Mouse (Mus musculus): Measurements from ENCODE around the gene Lipc. TPM values are rescaled to one million over a fixed set of nuclear protein-coding genes. Genes with fewer than 3 reads are reported as not detected.

Lipc gene
- polyA plus RNA-seq, 1 experiment from 2014 or later = 0.19 TPM

DNA sequence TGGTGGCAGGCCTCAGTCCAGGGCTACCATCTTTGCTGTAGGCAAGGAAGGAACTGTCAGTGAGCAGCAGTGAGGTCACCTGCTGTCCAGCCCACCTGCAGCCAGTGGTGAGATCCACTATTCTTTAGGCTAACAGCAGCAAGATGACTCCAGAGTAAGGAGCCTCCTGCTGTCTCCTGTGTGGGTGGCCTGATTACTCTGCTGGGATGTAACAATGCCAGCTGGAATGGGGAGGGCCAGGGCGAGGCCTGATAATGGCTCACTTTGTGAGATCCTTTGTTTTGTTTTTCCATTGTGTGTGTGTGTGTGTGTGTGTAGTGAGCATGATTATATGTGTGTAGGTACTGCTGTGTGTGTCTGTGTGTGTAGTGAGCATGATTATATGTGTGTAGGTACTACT is 134.6 kb downstream of the Lipc start:
- no peak for ATAC-seq (ENCODE audit: insufficient number of reproducible peaks, insufficient read depth, low FRiP score, low read depth)

DNA sequence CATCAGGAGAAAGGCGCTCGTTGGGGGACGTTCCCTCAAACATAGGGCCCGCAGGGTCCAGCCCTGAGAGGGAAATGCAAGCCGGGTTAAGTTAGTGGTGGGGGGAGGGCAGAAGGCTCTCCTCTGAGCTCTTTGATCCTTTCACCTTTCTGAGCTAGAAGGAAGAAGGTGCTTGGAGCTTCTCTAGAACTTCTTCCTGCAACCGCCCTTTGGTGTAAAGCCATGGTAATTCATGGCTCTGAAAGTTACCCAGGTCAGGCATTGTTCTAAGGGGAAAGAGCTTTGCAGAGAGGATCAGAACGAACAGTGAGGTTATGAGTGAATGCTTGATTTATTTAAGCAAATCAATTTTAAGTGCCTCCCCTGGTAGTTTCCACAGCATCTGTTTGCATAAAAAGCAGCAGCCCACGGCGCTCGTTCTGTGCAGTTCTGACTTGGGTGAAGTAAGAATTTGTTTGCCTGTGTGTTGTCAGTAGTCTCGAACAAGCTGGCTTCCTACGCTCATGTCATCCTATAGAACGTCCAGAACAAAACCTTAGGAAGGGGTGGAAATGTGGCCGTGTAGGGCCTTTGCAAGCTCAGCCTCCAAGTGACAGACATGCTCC is 135.2 kb downstream of the Lipc start:
- Histone ChIP-seq H3K9ac (ENCODE audit: low read length) (no peak overlapping the region), H3K4me3 (ENCODE audit: control insufficient read depth in 1 of 2, insufficient read depth in 1 of 2, low read depth in 1 of 2, low read length in 2 of 2) (no peak overlapping the region), H3K36me3 (ENCODE audit: control insufficient read depth, insufficient read depth, low read length) (no peaks in the 10 kb centered on the region), H3K4me2 (ENCODE audit: low read length) (no peak overlapping the region), H3K27ac (replicated peaks in 1 of 2; ENCODE audit: control insufficient read depth in 1 of 2, insufficient read depth in 1 of 2, low read depth in 2 of 2, low read length in 2 of 2) (no peak overlapping the region), H3K4me1 (ENCODE audit: control insufficient read depth in 2 of 2, insufficient read depth in 2 of 2, low read length in 2 of 2) (peaks cover 11 to 23% of the 10 kb centered on the region in 2 experiments), H3K27me3 (ENCODE audit: control insufficient read depth, insufficient read depth, low read length) (no peaks in the 10 kb centered on the region), H3K9me3 (ENCODE audit: control insufficient read depth, low read length) (no peaks in the 10 kb centered on the region)
- ATAC-seq (ENCODE audit: insufficient number of reproducible peaks, insufficient read depth, low FRiP score, low read depth) = no peak
- WGBS = 77% methylated on average over 14 of the region's 14 CpGs

More for the DNA sequence above, 134.6 kb downstream of the Lipc start:
- H3K27ac ChIP-seq (replicated peaks in 1 of 2; ENCODE audit: control insufficient read depth in 1 of 2, insufficient read depth in 1 of 2, low read depth in 2 of 2, low read length in 2 of 2) = no peak overlapping the region
- no peaks in the 10 kb centered on the region for H3K36me3 ChIP-seq (ENCODE audit: control insufficient read depth, insufficient read depth, low read length)
- no peak overlapping the region for H3K4me3 ChIP-seq (ENCODE audit: control insufficient read depth in 1 of 2, insufficient read depth in 1 of 2, low read depth in 1 of 2, low read length in 2 of 2)
- 79% methylated on average over 1 of the region's 1 CpGs for WGBS
- no peak overlapping the region for H3K4me2 ChIP-seq (ENCODE audit: low read length)
- H3K9ac ChIP-seq (ENCODE audit: low read length) = no peak overlapping the region
- H3K27me3 ChIP-seq (ENCODE audit: control insufficient read depth, insufficient read depth, low read length) = no peaks in the 10 kb centered on the region
- H3K9me3 ChIP-seq (ENCODE audit: control insufficient read depth, low read length) = no peaks in the 10 kb centered on the region
- peaks cover 10 to 17% of the 10 kb centered on the region in 2 experiments for H3K4me1 ChIP-seq (ENCODE audit: control insufficient read depth in 2 of 2, insufficient read depth in 2 of 2, low read length in 2 of 2)

DNA sequence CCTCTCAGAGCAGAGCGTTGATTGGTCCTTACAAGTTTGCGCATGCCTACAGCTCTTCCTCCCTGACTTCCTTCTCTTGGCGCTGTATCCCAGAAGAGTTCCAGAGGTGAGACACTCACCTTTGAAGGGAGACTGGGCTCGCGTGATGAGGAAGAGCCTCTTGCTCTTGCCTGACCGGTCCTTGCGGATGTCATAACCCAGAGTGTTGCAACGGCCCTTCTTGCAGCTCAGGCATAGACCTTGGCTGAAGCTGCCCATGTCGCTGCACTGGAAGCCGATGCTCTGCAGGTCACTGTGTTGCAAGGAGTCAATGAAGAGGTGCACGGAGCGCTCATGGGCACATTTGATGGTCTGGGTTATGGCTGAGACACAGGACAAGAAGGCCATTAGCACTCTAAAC is 139.5 kb downstream of the Lipc start:
- 91% methylated on average over 12 of the region's 12 CpGs for WGBS
- H3K4me1 ChIP-seq (ENCODE audit: control insufficient read depth in 2 of 2, insufficient read depth in 2 of 2, low read length in 2 of 2) = peaks cover 20 to 35% of the 10 kb centered on the region in 2 experiments

DNA sequence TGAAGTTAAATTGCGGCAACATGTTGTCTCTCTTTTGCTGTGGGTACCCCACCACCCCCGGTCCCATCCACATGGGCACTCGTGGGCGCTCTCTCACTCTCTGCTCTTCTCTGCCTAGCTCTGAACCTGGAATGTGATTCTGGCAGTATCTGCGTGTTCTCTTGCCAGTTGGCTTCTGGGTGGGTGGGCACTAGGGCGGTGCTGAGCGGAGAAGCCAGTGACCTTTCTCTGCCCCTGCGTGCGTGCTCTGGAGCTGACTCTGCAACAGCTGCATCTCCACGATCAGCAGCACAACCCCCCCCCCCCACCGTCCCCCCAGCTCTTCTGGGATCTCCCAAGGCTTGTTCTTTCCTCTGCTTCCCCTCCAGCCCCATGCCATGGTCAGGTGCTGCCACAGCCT is 144.3 kb downstream of the Lipc start:
- 64% methylated on average over 11 of the region's 11 CpGs for WGBS
- Histone ChIP-seq H3K9me3 (ENCODE audit: control insufficient read depth, low read length) (no peaks in the 10 kb centered on the region), H3K27me3 (ENCODE audit: control insufficient read depth, insufficient read depth, low read length) (no peaks in the 10 kb centered on the region), H3K27ac (replicated peaks in 1 of 2; ENCODE audit: control insufficient read depth in 1 of 2, insufficient read depth in 1 of 2, low read depth in 2 of 2, low read length in 2 of 2) (no peak overlapping the region), H3K4me3 (ENCODE audit: control insufficient read depth in 1 of 2, insufficient read depth in 1 of 2, low read depth in 1 of 2, low read length in 2 of 2) (no peak overlapping the region), H3K9ac (ENCODE audit: low read length) (no peak overlapping the region), H3K36me3 (ENCODE audit: control insufficient read depth, insufficient read depth, low read length) (no peaks in the 10 kb centered on the region), H3K4me2 (ENCODE audit: low read length) (no peak overlapping the region), H3K4me1 (ENCODE audit: control insufficient read depth in 2 of 2, insufficient read depth in 2 of 2, low read length in 2 of 2) (peaks cover 10 to 18% of the 10 kb centered on the region in 2 experiments)
- ATAC-seq (ENCODE audit: insufficient number of reproducible peaks, insufficient read depth, low FRiP score, low read depth) = no peak

More for the DNA sequence above, 139.5 kb downstream of the Lipc start:
- H3K27ac ChIP-seq (replicated peaks in 1 of 2; ENCODE audit: control insufficient read depth in 1 of 2, insufficient read depth in 1 of 2, low read depth in 2 of 2, low read length in 2 of 2) = no peak overlapping the region
- no peaks in the 10 kb centered on the region for H3K27me3 ChIP-seq (ENCODE audit: control insufficient read depth, insufficient read depth, low read length)
- no peak overlapping the region for H3K4me2 ChIP-seq (ENCODE audit: low read length)
- H3K36me3 ChIP-seq (ENCODE audit: control insufficient read depth, insufficient read depth, low read length) = no peaks in the 10 kb centered on the region
- no peak for ATAC-seq (ENCODE audit: insufficient number of reproducible peaks, insufficient read depth, low FRiP score, low read depth)
- no peak overlapping the region for H3K9ac ChIP-seq (ENCODE audit: low read length)
- H3K4me3 ChIP-seq (ENCODE audit: control insufficient read depth in 1 of 2, insufficient read depth in 1 of 2, low read depth in 1 of 2, low read length in 2 of 2) = no peak overlapping the region
- H3K9me3 ChIP-seq (ENCODE audit: control insufficient read depth, low read length) = no peaks in the 10 kb centered on the region

DNA sequence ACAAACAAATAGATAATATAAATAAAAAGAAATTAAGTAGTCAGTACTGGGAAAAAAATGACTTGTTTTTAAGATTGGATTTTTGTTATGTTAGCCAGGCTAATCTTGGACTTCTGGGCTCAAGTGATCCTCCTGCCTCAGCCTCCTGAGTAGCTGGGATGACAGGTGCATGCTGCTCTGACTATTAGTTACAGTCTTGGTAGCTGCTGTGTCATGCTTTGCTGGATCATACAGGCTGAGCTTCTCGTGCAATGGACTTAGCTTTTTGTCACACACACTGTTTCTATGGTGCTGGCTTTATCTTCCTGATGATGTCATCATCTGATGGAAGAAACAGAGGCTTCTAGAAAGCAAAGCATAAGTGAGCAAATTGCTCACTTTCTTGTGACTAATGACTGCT is 146.0 kb downstream of the Lipc start:
- ATAC-seq (ENCODE audit: insufficient number of reproducible peaks, insufficient read depth, low FRiP score, low read depth) = no peak
- Histone ChIP-seq H3K9me3 (ENCODE audit: control insufficient read depth, low read length) (no peaks in the 10 kb centered on the region), H3K27me3 (ENCODE audit: control insufficient read depth, insufficient read depth, low read length) (no peaks in the 10 kb centered on the region), H3K36me3 (ENCODE audit: control insufficient read depth, insufficient read depth, low read length) (no peaks in the 10 kb centered on the region), H3K4me1 (ENCODE audit: control insufficient read depth in 2 of 2, insufficient read depth in 2 of 2, low read length in 2 of 2) (peaks cover 5 to 7% of the 10 kb centered on the region in 2 experiments), H3K4me3 (ENCODE audit: control insufficient read depth in 1 of 2, insufficient read depth in 1 of 2, low read depth in 1 of 2, low read length in 2 of 2) (no peak overlapping the region), H3K9ac (ENCODE audit: low read length) (no peak overlapping the region), H3K27ac (replicated peaks in 1 of 2; ENCODE audit: control insufficient read depth in 1 of 2, insufficient read depth in 1 of 2, low read depth in 2 of 2, low read length in 2 of 2) (no peak overlapping the region), H3K4me2 (ENCODE audit: low read length) (no peak overlapping the region)
- WGBS = 60% methylated on average over 1 of the region's 1 CpGs

DNA sequence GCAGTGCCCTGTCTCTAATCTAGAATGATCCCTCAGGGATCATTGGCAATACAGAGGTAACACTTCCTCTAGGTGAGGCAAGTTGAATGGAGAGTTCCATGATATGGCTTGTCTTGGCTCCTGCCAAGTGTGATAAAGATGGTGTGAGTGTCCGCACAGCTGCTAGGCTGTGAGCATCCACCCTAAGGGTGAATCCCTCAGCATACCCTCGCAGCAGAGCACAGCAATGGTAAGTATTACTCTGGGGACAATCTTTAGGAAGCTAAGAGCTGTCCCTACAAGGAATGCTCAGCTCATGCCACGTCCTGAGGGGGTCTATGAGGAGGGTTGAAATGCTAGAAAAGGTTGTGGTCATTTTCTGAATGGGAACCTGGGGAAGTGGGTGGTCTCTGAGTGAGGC is 149.2 kb downstream of the Lipc start:
- H3K4me1 ChIP-seq (ENCODE audit: control insufficient read depth in 2 of 2, insufficient read depth in 2 of 2, low read length in 2 of 2) = peaks cover 8% of the 10 kb centered on the region in 2 experiments; a peak in 3 of 4 replicates
- no peaks in the 10 kb centered on the region for H3K36me3 ChIP-seq (ENCODE audit: control insufficient read depth, insufficient read depth, low read length)
- no peak overlapping the region for H3K4me3 ChIP-seq (ENCODE audit: control insufficient read depth in 1 of 2, insufficient read depth in 1 of 2, low read depth in 1 of 2, low read length in 2 of 2)
- no peak overlapping the region for H3K27ac ChIP-seq (replicated peaks in 1 of 2; ENCODE audit: control insufficient read depth in 1 of 2, insufficient read depth in 1 of 2, low read depth in 2 of 2, low read length in 2 of 2)
- no peak overlapping the region for H3K9ac ChIP-seq (ENCODE audit: low read length)
- no peak overlapping the region for H3K4me2 ChIP-seq (ENCODE audit: low read length)
- no peaks in the 10 kb centered on the region for H3K9me3 ChIP-seq (ENCODE audit: control insufficient read depth, low read length)
- ATAC-seq (ENCODE audit: insufficient number of reproducible peaks, insufficient read depth, low FRiP score, low read depth) = no peak
- no peaks in the 10 kb centered on the region for H3K27me3 ChIP-seq (ENCODE audit: control insufficient read depth, insufficient read depth, low read length)
- WGBS = 69% methylated on average over 3 of the region's 3 CpGs

DNA sequence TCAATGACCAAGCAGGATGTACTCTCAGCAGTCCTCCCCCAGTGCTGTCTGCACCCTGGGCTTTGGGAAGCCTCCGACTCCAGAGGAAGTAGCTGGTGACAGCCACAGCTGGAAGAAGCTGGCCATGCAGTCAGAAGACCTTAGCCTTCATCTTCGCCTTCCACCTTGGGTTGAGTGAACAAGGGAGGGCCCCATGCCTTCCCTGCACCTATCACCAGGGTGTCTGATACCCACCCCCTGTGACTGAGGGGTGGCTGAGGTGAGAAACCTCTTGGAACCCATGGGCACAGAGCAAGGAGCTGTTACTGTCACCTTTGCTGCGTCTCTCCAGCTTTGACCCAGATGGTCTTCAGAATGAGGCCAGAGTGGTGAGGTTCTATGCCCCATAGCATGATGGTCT is 150.3 kb downstream of the Lipc start:
- ATAC-seq (ENCODE audit: insufficient number of reproducible peaks, insufficient read depth, low FRiP score, low read depth) = no peak
- peaks cover 5 to 8% of the 10 kb centered on the region in 2 experiments; a peak in 2 of 4 replicates for H3K4me1 ChIP-seq (ENCODE audit: control insufficient read depth in 2 of 2, insufficient read depth in 2 of 2, low read length in 2 of 2)
- no peaks in the 10 kb centered on the region for H3K36me3 ChIP-seq (ENCODE audit: control insufficient read depth, insufficient read depth, low read length)
- WGBS = 70% methylated on average over 3 of the region's 3 CpGs
- no peaks in the 10 kb centered on the region for H3K9me3 ChIP-seq (ENCODE audit: control insufficient read depth, low read length)
- no peak overlapping the region for H3K4me3 ChIP-seq (ENCODE audit: control insufficient read depth in 1 of 2, insufficient read depth in 1 of 2, low read depth in 1 of 2, low read length in 2 of 2)
- H3K4me2 ChIP-seq (ENCODE audit: low read length) = no peak overlapping the region
- no peak overlapping the region for H3K27ac ChIP-seq (replicated peaks in 1 of 2; ENCODE audit: control insufficient read depth in 1 of 2, insufficient read depth in 1 of 2, low read depth in 2 of 2, low read length in 2 of 2)
- H3K27me3 ChIP-seq (ENCODE audit: control insufficient read depth, insufficient read depth, low read length) = no peaks in the 10 kb centered on the region
- no peak overlapping the region for H3K9ac ChIP-seq (ENCODE audit: low read length)
